Mouse (Mus musculus): ENCODE measurements at regions not wholly inside any gene's neighbourhood (a gene's known extent, or its start where the extent isn't known, plus 50 kb on each side); places are given as distances from the start of the nearest gene placed in this dataset.

GRCm38 (mm10) chr8:8044296-8044695 lies 616.7 kb downstream of the Efnb2 start:
- Histone ChIP-seq H3K4me1 (ENCODE audit: insufficient read depth, low read depth, low read length) (no peaks in the 10 kb centered on the region), H3K27ac (ENCODE audit: low read length) (no peak overlapping the region), H3K27me3 (replicated peaks; ENCODE audit: insufficient read depth, low read length) (no peaks in the 10 kb centered on the region), H3K36me3 (ENCODE audit: insufficient read depth, low read length) (no peaks in the 10 kb centered on the region), H3K4me3 (ENCODE audit: low read depth, low read length) (no peak overlapping the region), H3K9ac (replicated peaks; ENCODE audit: low read depth) (no peak overlapping the region), H3K4me2 (replicated peaks; ENCODE audit: low read depth, low read length) (no peak overlapping the region), H3K9me3 (ENCODE audit: low read length) (no peaks in the 10 kb centered on the region)
- no peak for ATAC-seq
- TF ChIP-seq EP300 (IDR thresholded peaks at IDR 0.05), result no peak
- no peak for TF ChIP-seq CTCF (IDR thresholded peaks at IDR 0.05)
- WGBS, result 69% methylated on average over 2 of the region's 2 CpGs
- DNase-seq (ENCODE audit: low spot score), result no peak

- Histone ChIP-seq H3K27me3 (replicated peaks; ENCODE audit: insufficient read depth, low read length) (no peaks in the 10 kb centered on the region), H3K27ac (ENCODE audit: low read length) (no peak overlapping the region), H3K9me3 (ENCODE audit: low read length) (no peaks in the 10 kb centered on the region), H3K4me1 (ENCODE audit: insufficient read depth, low read depth, low read length) (no peaks in the 10 kb centered on the region), H3K36me3 (ENCODE audit: insufficient read depth, low read length) (no peaks in the 10 kb centered on the region), H3K9ac (replicated peaks; ENCODE audit: low read depth) (no peak overlapping the region), H3K4me3 (ENCODE audit: low read depth, low read length) (no peak overlapping the region), H3K4me2 (replicated peaks; ENCODE audit: low read depth, low read length) (no peak overlapping the region)
- ATAC-seq (no peak), DNase-seq (ENCODE audit: low spot score) (no peak)
- WGBS, result 72% methylated on average over 1 of the region's 1 CpGs
- no peak for TF ChIP-seq EP300 (IDR thresholded peaks at IDR 0.05)
- no peak for TF ChIP-seq CTCF (IDR thresholded peaks at IDR 0.05)
Observed at GRCm38 (mm10) chr8:8037929-8038328, 623.1 kb downstream of the Efnb2 start.

GRCm38 (mm10) chr8:8011151-8011550 lies 649.9 kb downstream of the Efnb2 start:
- Histone ChIP-seq H3K36me3 (ENCODE audit: insufficient read depth, low read length) (no peaks in the 10 kb centered on the region), H3K27me3 (replicated peaks; ENCODE audit: insufficient read depth, low read length) (no peaks in the 10 kb centered on the region), H3K9me3 (ENCODE audit: low read length) (no peaks in the 10 kb centered on the region), H3K4me3 (ENCODE audit: low read depth, low read length) (no peak overlapping the region), H3K9ac (replicated peaks; ENCODE audit: low read depth) (no peak overlapping the region), H3K4me1 (ENCODE audit: insufficient read depth, low read depth, low read length) (no peaks in the 10 kb centered on the region), H3K4me2 (replicated peaks; ENCODE audit: low read depth, low read length) (no peak overlapping the region), H3K27ac (ENCODE audit: low read length) (no peak overlapping the region)
- DNase-seq (ENCODE audit: low spot score) (no peak), ATAC-seq (no peak)
- TF ChIP-seq EP300 (IDR thresholded peaks at IDR 0.05), result no peak
- TF ChIP-seq CTCF (IDR thresholded peaks at IDR 0.05), result no peak
- 64% methylated on average over 4 of the region's 4 CpGs for WGBS

- Histone ChIP-seq H3K4me1 (ENCODE audit: insufficient read depth, low read depth, low read length) (no peaks in the 10 kb centered on the region), H3K9me3 (ENCODE audit: low read length) (no peaks in the 10 kb centered on the region), H3K4me2 (replicated peaks; ENCODE audit: low read depth, low read length) (no peak overlapping the region), H3K27me3 (replicated peaks; ENCODE audit: insufficient read depth, low read length) (no peaks in the 10 kb centered on the region), H3K27ac (ENCODE audit: low read length) (no peak overlapping the region), H3K4me3 (ENCODE audit: low read depth, low read length) (no peak overlapping the region), H3K9ac (replicated peaks; ENCODE audit: low read depth) (no peak overlapping the region), H3K36me3 (ENCODE audit: insufficient read depth, low read length) (no peaks in the 10 kb centered on the region)
- 40% methylated on average over 2 of the region's 2 CpGs for WGBS
- TF ChIP-seq CTCF (IDR thresholded peaks at IDR 0.05), result no peak
- TF ChIP-seq EP300 (IDR thresholded peaks at IDR 0.05), result no peak
- DNase-seq (ENCODE audit: low spot score), result no peak
- no peak for ATAC-seq
Observed at GRCm38 (mm10) chr8:7994905-7995304, 666.1 kb downstream of the Efnb2 start.

GRCm38 (mm10) chr8:7988820-7989219 lies 672.2 kb downstream of the Efnb2 start:
- Histone ChIP-seq H3K9me3 (ENCODE audit: low read length) (no peaks in the 10 kb centered on the region), H3K36me3 (ENCODE audit: insufficient read depth, low read length) (no peaks in the 10 kb centered on the region), H3K4me1 (ENCODE audit: insufficient read depth, low read depth, low read length) (no peaks in the 10 kb centered on the region), H3K27me3 (replicated peaks; ENCODE audit: insufficient read depth, low read length) (no peaks in the 10 kb centered on the region), H3K4me3 (ENCODE audit: low read depth, low read length) (no peak overlapping the region), H3K4me2 (replicated peaks; ENCODE audit: low read depth, low read length) (no peak overlapping the region), H3K27ac (ENCODE audit: low read length) (no peak overlapping the region), H3K9ac (replicated peaks; ENCODE audit: low read depth) (no peak overlapping the region)
- TF ChIP-seq CTCF (IDR thresholded peaks at IDR 0.05) (no peak), EP300 (IDR thresholded peaks at IDR 0.05) (no peak)
- no peak for ATAC-seq
- DNase-seq (ENCODE audit: low spot score), result no peak
- WGBS, result 89% methylated on average over 3 of the region's 3 CpGs

GRCm38 (mm10) chr8:7977020-7977419 lies 684.0 kb downstream of the Efnb2 start:
- Histone ChIP-seq H3K27me3 (replicated peaks; ENCODE audit: insufficient read depth, low read length) (no peaks in the 10 kb centered on the region), H3K27ac (ENCODE audit: low read length) (no peak overlapping the region), H3K4me3 (ENCODE audit: low read depth, low read length) (no peak overlapping the region), H3K36me3 (ENCODE audit: insufficient read depth, low read length) (no peaks in the 10 kb centered on the region), H3K9me3 (ENCODE audit: low read length) (no peaks in the 10 kb centered on the region), H3K4me2 (replicated peaks; ENCODE audit: low read depth, low read length) (no peak overlapping the region), H3K9ac (replicated peaks; ENCODE audit: low read depth) (no peak overlapping the region), H3K4me1 (ENCODE audit: insufficient read depth, low read depth, low read length) (no peaks in the 10 kb centered on the region)
- WGBS, result 70% methylated on average over 6 of the region's 6 CpGs
- ATAC-seq, result no peak
- no peak for DNase-seq (ENCODE audit: low spot score)
- TF ChIP-seq CTCF (IDR thresholded peaks at IDR 0.05) (no peak), EP300 (IDR thresholded peaks at IDR 0.05) (no peak)

- Histone ChIP-seq H3K4me2 (replicated peaks; ENCODE audit: low read depth, low read length) (no peak overlapping the region), H3K27ac (ENCODE audit: low read length) (no peak overlapping the region), H3K27me3 (replicated peaks; ENCODE audit: insufficient read depth, low read length) (no peaks in the 10 kb centered on the region), H3K9ac (replicated peaks; ENCODE audit: low read depth) (no peak overlapping the region), H3K4me1 (ENCODE audit: insufficient read depth, low read depth, low read length) (no peaks in the 10 kb centered on the region), H3K36me3 (ENCODE audit: insufficient read depth, low read length) (no peaks in the 10 kb centered on the region), H3K4me3 (ENCODE audit: low read depth, low read length) (no peak overlapping the region), H3K9me3 (ENCODE audit: low read length) (no peaks in the 10 kb centered on the region)
- WGBS, result 86% methylated on average over 4 of the region's 4 CpGs
- TF ChIP-seq EP300 (IDR thresholded peaks at IDR 0.05), result no peak
- TF ChIP-seq CTCF (IDR thresholded peaks at IDR 0.05), result no peak
- no peak for ATAC-seq
- no peak for DNase-seq (ENCODE audit: low spot score)
Observed at GRCm38 (mm10) chr8:7973791-7974190, 687.3 kb downstream of the Efnb2 start.

Measured in lung, postnatal 0 days (tissue).